8 mouse cellular contexts compared by ENCODE assay signal in genomic region chr4:135495397-135495791, GRCm38 (mm10). TPM values are rescaled to one million over a fixed set of nuclear protein-coding genes. Genes with fewer than 3 reads are reported as not detected.
A peak's percentile ranks its signal among the peaks of the same experiment; 100 is the strongest.
DNase-seq lines count a peak whose midpoint lies in the region; ATAC-seq and TF ChIP-seq lines count a peak whose summit lies in the region.

No protein-coding gene starts in this region.

- H3K9me3 ChIP-seq in forebrain, embryonic 15.5 days, result no peaks in the 10 kb centered on the region
- no peaks in the 10 kb centered on the region for H3K9me3 ChIP-seq in liver, embryonic 15.5 days (replicated peaks)

- no peaks in the 10 kb centered on the region for H3K36me3 ChIP-seq in heart, adult 2 months (ENCODE audit: control insufficient read depth, insufficient read depth, low read length)
- H3K36me3 ChIP-seq in forebrain, embryonic 15.5 days, result no peaks in the 10 kb centered on the region
- H3K36me3 ChIP-seq in liver, embryonic 15.5 days (replicated peaks), result peaks cover 5% of the 10 kb centered on the region

- TF ChIP-seq CTCF in heart, adult 2 months (IDR thresholded peaks at IDR 0.05), result no peak

- no peak for TF ChIP-seq EP300 in heart, adult 2 months (IDR thresholded peaks at IDR 0.05; ENCODE audit: insufficient read depth, low read depth, low read length)

- peaks cover 5% of the 10 kb centered on the region for H3K4me1 ChIP-seq in heart, adult 2 months (ENCODE audit: control insufficient read depth, insufficient read depth, low read length)
- peaks cover 17% of the 10 kb centered on the region for H3K4me1 ChIP-seq in forebrain, embryonic 15.5 days
- peaks cover 36% of the 10 kb centered on the region for H3K4me1 ChIP-seq in liver, embryonic 15.5 days (replicated peaks)

- TF ChIP-seq POLR2A in heart, adult 2 months (IDR thresholded peaks at IDR 0.05; ENCODE audit: insufficient read depth, low read depth, low read length), result no peak

- H3K27ac ChIP-seq in heart, adult 2 months, result no peak overlapping the region; the same call in 1 of the 2 replicates
- H3K27ac ChIP-seq in forebrain, embryonic 15.5 days (replicated peaks), result peak overlapping the region; percentile 58
- no peak overlapping the region for H3K27ac ChIP-seq in liver, embryonic 15.5 days (replicated peaks)

- no peaks in the 10 kb centered on the region for H3K79me2 ChIP-seq in heart, adult 2 months (replicated peaks; ENCODE audit: control insufficient read depth, insufficient read depth, low read length)

- no peak overlapping the region for H3K9ac ChIP-seq in heart, adult 2 months (ENCODE audit: low read depth, low read length)
- peak overlapping the region; percentile 51 for H3K9ac ChIP-seq in forebrain, embryonic 15.5 days (replicated peaks)
- peak overlapping the region; percentile 67; the same call in 1 of the 2 replicates for H3K9ac ChIP-seq in liver, embryonic 15.5 days

- no peak for ATAC-seq in forebrain, embryonic 15.5 days (replicated peaks)
- no peak for ATAC-seq in liver, embryonic 15.5 days (ENCODE audit: insufficient read depth)

- 24% methylated on average over 9 of the region's 9 CpGs for WGBS in heart, adult 2 months
- WGBS in forebrain, embryonic 15.5 days, result 12% methylated on average over 9 of the region's 9 CpGs
- 22% methylated on average over 9 of the region's 9 CpGs for WGBS in liver, embryonic 15.5 days (ENCODE audit: insufficient replicate concordance)

- peak overlapping the region; percentile 98 for H3K4me2 ChIP-seq in forebrain, embryonic 15.5 days (replicated peaks)
- peak overlapping the region; percentile 91 for H3K4me2 ChIP-seq in liver, embryonic 15.5 days

- H3K27me3 ChIP-seq in heart, adult 2 months (ENCODE audit: control insufficient read depth, insufficient read depth, low read length), result no peaks in the 10 kb centered on the region
- peaks cover 4% of the 10 kb centered on the region; the same call in 1 of the 2 replicates for H3K27me3 ChIP-seq in forebrain, embryonic 15.5 days
- no peaks in the 10 kb centered on the region for H3K27me3 ChIP-seq in liver, embryonic 15.5 days

- intact Hi-C loops in heart, adult 2 months (cut with DNase I), result loop anchor here (2.0 kb wide), 1 partner anchor 63 kb away; the partner anchor contains the start of gene Rcan3
- intact Hi-C loops in gastrocnemius, postnatal 14 days (cut with DNase I; ENCODE audit: low total_unique reads), result no loop called here

- H3K4me3 ChIP-seq in heart, adult 2 months, result peak overlapping the region; percentile 98
- H3K4me3 ChIP-seq in forebrain, embryonic 15.5 days, result peak overlapping the region; percentile 91
- peak overlapping the region; percentile 76 for H3K4me3 ChIP-seq in liver, embryonic 15.5 days (replicated peaks)

- DNase-seq in heart, adult 2 months, result no peak
- DNase-seq in heart, postnatal 4 days, result no peak
- DNase-seq in A20 (ENCODE audit: low read depth, low spot score), result peak; percentile 56
- DNase-seq in right cerebral cortex, postnatal 36 days (ENCODE audit: low spot score in 2 of 2), result no peak
- DNase-seq in gastrocnemius, postnatal 14 days, result no peak
- no peak for DNase-seq in right cerebral cortex, adult 2 months (ENCODE audit: low spot score in 2 of 2)

RNA-seq across cellular contexts. Expression of gene Nipal3, which starts 0.6 kb away (rescaled TPM):
- total RNA-seq in heart, adult 2 months (2021), result 10 to 100 TPM; 35.0 to 41.5 TPM
- 27.0 and 39.4 TPM in 2 replicates for polyA plus RNA-seq in heart, adult 2 months (2012; rRNA removed)
- total RNA-seq in heart, postnatal 4 days (2021), result 10 to 100 TPM; 19.3 to 19.6 TPM
- 4.3 and 6.6 TPM in 2 replicates for polyA plus RNA-seq in forebrain, embryonic 15.5 days (2015; fragmentation: Nextera tagmentation; extraction: Ambion mirVana)
- 3.1 and 3.9 TPM in 2 replicates for polyA plus RNA-seq in liver, embryonic 15.5 days (2015; fragmentation: Nextera tagmentation; extraction: Ambion mirVana)
- total RNA-seq in gastrocnemius, postnatal 14 days (2021), result 10 to 100 TPM in 1 of 2 experiments, 1 to 10 TPM in 1; 7.4 to 11.0 TPM

RNA-seq across cellular contexts. Expression of gene Stpg1, which starts 0.8 kb away (rescaled TPM):
- not detected for total RNA-seq in heart, adult 2 months (2021)
- 0.12 and 0.25 TPM in 2 replicates for polyA plus RNA-seq in heart, adult 2 months (2012; rRNA removed)
- total RNA-seq in heart, postnatal 4 days (2021), result not detected
- polyA plus RNA-seq in forebrain, embryonic 15.5 days (2015; fragmentation: Nextera tagmentation; extraction: Ambion mirVana), result 0.18 TPM in 1 of 2 replicates, not detected in the other
- polyA plus RNA-seq in liver, embryonic 15.5 days (2015; fragmentation: Nextera tagmentation; extraction: Ambion mirVana), result not detected in 2 replicates
- total RNA-seq in gastrocnemius, postnatal 14 days (2021), result under 1 TPM in 1 of 2 experiments, not detected in 1; 0.22 TPM
